Mouse (Mus musculus) WW6 (cell line): ENCODE data around the gene Chst3.
"Not testable (repeated sequence)": the region's sequence is repeated elsewhere in the genome, so short reads cannot be mapped to it uniquely, and the experiment has no call there.

Experiments
- DNase-seq: peaks from one replicate; pipeline ENCODE4 v3.0.0-alpha.2; 2013; ENCODE audit warnings: low read depth, low spot score

The Chst3 gene

DNA sequence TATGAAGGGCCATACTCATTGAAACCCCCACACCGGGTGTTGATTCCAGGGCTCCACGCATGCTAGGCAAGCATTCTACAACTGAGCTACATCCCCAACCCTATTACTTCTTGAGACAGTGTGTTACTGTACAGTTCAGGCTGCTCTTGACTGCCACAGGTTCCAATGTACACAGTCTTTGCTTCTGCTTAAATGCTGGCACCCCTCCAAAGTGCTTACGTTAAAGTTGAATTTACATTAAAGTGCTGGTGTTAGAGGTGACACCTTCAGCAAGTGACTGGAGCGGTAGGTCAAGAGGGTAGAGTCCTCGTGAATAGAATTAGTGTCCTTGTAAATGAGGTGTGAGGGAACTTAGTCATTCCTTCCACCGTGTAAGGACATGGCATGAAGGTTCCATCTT is 19.7 kb downstream of the Chst3 start:
- DNase-seq, result no peak

GRCm38 (mm10) chr10:60197406-60197821 is 21.6 kb downstream of the Chst3 start:
- DNase-seq, result no peak

- no peak for DNase-seq
Measured at GRCm38 (mm10) chr10:60196971-60197370, 22.1 kb downstream of the Chst3 start.

- no peak for DNase-seq
Measured at GRCm38 (mm10) chr10:60195087-60195486, 24.0 kb downstream of the Chst3 start.

DNA sequence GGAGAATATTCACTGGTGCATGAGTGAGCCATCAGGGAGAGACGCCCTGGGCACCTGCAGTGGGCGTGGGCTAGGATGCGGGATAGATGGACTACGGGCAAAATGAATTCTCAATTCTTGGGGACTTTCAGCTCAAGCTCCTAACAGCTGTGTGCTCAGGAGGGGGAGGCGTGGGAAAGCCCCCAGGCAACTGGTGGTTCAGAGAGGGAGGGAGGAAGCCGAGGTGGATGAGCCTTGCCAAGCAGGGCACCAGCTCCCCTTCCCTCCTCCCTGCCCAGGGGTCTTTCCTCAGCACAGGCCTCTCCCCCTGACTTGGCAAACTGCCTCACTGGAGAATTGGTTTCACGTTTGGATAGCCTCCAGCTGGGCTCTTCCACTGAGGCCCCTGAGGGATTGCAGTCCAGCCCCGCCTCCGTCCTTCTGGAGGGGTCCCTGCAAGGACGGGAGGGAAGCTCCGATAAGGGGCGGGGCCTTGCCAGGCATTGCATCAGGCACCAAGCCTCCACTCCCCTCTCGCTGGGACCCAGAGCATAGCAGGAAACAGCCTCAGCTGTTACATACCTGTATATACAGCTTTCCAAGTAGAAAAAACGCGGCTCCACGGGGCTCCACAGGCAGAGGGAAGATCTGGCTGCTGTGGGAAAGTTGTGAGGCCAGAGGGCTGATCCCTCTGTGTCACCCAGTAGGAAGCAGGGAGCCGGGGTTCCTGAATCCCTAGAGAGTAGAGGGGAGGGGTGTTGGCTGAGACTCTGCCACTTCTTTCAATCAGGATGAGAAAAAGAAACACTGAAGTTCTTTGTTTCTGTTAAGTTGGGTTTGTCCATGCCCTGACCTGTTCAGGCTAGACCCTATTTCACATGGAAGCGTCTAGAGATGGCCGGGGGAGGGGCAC is 25.3 kb downstream of the Chst3 start:
- DNase-seq, result no peak

- peak; percentile 70 for DNase-seq
Measured at GRCm38 (mm10) chr10:60191796-60192195, 27.3 kb downstream of the Chst3 start.

DNA sequence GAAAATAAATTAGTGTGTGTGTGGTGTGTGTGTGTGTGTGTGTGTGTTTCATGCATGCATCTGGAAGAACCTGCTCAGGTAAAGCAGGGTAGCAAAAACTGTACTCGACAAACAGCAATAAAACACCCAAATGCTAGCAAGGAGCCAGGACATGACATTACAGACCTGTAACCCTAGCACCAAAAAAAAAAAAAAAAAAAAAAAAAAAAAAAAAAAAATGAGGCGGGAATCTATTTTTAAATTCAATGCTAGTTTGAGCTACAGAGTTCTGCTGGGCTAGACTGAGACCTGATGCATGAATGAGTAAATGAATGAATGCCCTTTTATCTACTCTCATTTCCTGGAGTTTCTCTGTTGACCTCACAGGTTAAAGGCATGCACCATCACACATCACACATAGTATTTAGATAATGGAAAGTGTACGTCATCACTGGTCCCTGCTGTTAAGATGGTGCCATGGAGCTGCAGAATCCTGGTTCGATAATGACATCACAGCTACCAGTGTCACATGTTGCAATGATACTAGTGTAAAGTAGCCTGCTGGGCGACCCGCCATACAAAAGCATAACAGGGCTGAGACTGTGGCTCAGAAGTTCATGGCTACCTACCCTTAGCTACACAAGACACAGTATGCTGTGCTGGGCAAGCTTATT is 29.4 kb downstream of the Chst3 start:
- DNase-seq, result no peak

- peak; percentile 43 for DNase-seq
Measured at GRCm38 (mm10) chr10:60186191-60186945, 32.7 kb downstream of the Chst3 start.

DNA sequence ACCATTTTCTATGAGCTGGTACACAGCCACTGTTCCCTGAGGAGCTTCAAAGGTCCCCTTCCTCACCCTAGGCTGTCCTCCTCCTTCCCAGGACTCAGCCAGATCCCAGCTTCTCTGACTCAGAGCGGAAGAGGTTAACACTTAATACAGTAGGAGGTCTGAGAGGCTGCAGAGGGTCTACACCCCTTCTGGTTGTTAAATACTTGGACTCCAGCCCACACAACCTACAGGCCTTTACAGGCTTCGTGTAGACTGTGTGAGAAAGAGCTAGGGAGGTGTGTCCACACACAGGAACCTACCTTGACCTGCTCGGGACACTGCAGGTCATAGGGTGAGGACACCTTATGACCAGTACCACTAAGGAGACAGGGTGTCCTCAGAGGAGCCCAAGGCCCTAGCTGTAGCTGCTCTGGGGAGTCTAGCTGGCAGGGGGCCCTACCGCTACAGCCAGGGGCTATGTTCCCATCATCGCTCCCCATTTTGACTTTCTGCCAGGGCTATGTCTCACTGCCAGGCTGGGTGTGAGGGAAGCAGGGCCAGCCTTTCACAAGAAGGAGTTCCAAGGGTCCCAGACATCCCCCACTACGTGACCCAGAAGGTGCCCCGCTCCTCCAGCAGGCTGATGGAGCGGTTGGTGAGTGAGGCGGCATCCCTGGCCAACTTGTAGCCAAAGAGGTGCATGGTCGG is 33.9 kb downstream of the Chst3 start:
- DNase-seq, result no peak

DNA sequence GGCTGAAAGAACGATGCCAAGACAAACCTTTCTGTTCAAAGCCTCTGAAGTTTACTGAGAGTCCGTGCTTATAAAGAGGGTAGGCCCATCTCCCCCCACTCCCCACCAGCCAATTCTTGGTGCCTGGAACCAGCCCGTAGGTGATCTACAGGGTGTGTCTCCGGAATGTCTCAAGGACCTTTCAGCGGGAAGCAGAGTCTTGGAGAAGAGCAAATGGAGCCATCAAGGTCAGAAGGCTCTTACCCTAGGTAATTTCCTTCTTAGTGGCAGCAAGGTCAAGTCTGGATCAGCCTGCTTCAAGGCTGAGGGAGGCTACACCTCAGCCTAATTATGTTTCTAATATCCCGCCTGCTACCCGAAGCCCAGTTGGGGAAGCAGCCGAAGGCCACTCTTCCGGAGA is 43.8 kb downstream of the Chst3 start:
- not testable (repeated sequence) for DNase-seq

DNA sequence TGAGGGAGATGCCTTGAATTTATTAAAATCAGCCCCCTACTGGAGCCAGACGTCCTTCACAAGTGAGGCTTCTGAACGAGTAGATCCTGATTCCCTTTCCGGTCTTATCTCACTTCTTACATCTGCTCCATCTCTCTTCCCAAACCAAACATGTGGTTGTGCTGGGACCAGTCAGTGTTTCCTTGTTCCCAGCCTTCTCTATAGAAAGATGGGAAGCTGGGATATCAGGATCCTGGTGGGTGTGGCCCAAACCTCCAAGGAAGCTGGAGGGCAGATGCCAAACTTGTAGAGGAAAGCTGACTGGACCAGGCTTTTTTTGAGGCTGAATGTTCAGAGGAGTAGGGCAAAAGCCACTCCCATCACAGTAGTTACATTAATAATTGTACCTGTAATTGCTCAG is 44.6 kb downstream of the Chst3 start:
- no peak for DNase-seq

GRCm38 (mm10) chr10:60173035-60173434 is 46.0 kb downstream of the Chst3 start:
- DNase-seq, result no peak

- no peak for DNase-seq
Measured at GRCm38 (mm10) chr10:60172306-60172705, 46.8 kb downstream of the Chst3 start.

DNA sequence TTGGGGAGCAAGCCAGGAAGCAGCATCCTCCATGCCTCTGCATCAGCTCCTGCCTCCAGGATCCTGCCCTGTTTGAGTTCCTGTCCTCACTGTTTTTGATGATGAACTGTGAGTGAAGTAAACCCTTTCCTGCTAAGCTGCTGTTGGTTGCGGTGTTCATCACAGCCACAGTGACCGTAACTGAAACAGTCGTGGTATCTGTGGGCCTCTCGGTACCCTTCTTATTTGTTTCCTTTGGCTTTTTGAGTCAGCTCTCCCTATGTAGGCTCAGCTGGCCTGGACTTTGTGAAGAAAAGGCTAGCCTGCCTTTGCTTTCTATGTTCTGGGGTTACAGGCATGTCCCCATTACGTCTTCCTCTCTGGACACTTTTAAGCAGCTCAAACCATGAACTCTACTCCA is 47.7 kb downstream of the Chst3 start:
- no peak for DNase-seq

DNA sequence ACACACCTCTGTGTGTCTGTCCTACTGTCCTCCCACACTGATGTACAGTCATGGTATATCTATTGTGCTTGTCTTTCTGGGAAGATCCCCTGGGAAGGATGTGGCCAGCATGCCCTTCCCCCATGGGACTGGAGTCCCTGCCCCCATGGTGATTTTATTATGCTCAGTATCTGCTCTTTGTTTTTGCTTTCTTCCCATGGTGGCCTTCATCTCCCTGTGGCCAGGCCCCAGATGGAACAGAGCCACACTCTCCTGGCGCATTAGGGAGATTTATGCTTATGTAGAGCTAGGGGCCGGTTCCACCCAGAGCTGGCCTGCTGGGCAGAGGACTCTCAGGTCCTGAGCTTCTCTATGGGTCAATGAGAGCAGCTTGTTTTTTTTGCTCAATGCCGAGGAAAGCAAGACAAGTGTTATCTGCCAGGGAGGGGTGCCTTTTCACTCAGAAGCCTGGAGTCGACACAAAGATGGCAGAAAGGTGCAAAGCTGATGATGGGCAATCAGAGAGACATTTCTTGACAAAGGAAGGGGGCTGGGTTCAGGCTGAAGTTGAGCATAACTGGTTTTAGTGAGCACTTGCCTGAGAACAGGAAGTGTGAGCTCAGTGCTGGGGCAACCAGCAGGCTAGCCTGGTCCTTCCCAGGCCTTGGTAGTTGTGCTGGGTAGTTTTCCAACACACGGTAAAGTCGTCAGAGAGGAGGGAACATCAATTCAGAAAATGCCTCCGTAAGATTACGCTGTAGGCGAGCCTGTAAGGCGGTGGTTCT is 48.6 kb downstream of the Chst3 start:
- no peak for DNase-seq

DNA sequence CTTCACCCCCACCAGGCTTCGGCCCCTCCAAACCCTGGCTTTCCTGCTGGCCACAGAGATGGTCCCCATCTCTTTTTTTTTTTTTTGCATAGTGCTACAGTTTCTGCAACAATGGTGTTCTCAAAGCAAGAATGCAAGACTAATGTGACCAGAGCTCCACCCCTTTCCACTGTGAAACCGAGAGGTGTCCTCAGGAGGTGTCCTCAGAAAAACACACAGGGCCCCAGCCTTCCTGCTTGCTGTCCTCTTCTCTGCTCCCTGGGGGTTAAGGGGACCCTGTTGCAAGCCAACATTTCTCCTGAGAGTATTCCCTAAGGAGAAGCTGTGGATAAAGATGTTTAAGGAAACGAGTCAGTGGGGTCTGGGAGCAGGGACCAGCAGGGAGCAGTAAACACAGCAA is 50.1 kb downstream of the Chst3 start:
- DNase-seq, result no peak

GRCm38 (mm10) chr10:60168306-60168705 is 50.8 kb downstream of the Chst3 start:
- DNase-seq, result no peak

DNA sequence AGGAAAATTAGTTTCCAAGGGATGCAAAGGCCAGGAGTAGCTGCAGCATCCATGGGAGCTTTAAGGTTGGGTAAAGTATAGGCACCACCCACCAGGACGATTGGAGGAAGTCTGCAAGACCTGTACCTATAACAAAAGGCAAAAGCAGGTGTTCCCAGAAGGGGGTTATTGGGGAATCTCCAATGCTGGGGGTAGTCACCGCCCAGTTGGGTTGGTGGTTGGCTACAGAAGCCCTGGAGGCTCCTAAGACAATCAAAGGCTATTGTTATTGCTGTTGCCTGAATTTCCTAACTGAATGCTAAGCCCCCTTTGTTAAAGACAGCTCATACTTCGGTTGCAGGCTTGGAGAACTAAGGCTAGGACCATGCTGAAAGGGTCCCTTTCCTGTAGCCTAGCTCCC is 53.0 kb downstream of the Chst3 start:
- no peak for DNase-seq

DNA sequence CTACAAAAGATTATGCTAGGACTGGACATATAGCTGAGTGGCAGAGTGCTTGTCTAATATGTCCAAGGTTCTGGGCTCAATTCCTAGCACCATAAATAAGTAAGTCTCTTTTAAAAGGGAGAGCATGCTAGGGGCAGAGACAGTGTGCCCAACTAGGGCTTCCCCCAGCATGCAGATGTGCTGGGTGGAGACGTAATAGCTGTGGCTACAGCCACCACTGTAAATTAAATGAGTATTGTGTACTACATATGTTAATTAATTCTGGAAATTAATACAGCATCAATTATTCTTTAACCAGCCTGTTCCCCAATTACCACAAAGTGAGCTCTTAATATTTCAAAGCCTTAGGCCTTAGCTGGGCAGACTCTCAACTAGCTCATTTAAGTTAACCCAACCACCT is 54.2 kb downstream of the Chst3 start:
- no peak for DNase-seq

DNA sequence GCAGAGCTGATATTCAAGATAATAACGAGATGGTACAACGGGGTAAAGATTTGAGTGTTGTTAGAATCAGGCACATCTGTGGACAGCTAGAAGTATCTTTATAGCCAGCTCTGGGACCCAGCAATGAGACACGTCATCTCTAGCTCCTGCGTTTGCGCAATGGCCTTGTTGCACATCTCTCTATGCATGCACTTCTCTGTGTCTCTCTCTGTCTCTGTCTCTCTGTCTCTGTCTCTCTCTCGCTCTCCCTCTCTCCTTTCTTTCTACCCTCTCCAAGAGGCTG is 56.1 kb downstream of the Chst3 start:
- DNase-seq, result no peak
